Mouse (Mus musculus) sigmoid colon, adult 10 weeks (tissue): Measurements from ENCODE around the gene Pcnt. TPM values are rescaled to one million over a fixed set of nuclear protein-coding genes. Genes with fewer than 3 reads are reported as not detected.

ENCODE experiments used
- polyA plus RNA-seq: library from polyadenylated mRNA; stranded (reverse); fragments of 350-450 nt; fragmentation: Illumina TruSeq; extraction: RNeasy Lipid Tissue Mini Kit (QIAGEN cat#74804); gene quantifications from one replicate; pipeline ENCODE4 v1.2.3, GENCODE M21; 2014; ENCODE audit warnings: low read depth, low replicate concordance

The Pcnt gene
- polyA plus RNA-seq: 13.2 TPM

GRCm38 (mm10) chr10:76442178-76443088 is at the start of gene Pcnt:
Gene Pcnt, minus strand, starts transcription at chr10:76442786.

GRCm38 (mm10) chr10:76468203-76469162 is 25.9 kb upstream of the Pcnt start, which contains the start of the genes Mcm3ap and Ybey:
Gene Mcm3ap, plus strand, starts transcription at chr10:76468927.
Gene Ybey, minus strand, starts transcription at chr10:76469114.

DNA sequence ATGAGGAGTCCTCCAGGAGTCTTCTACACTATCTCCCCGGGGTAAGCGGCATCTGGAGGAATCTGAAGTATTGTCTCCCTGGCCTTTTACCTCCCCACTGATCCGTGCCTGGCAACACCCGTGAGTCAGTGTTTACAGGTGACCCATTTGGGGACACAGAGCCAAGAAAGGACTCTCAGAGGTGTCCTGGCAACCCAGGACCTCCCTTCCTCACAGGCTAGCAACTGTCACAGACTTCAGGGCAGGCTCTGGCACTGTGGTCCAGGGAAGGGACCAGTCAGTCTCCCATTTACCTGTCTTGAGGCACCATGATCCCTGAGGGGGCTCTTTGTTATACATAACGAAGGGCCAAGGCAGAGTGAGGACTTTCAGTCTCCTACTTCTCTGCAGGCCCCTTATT is 6.3 kb upstream of the Pcnt start, which contains the start of gene 2610028H24Rik:
Gene 2610028H24Rik, plus strand, starts transcription at position 231 of the 400 bp plus-strand sequence.

DNA sequence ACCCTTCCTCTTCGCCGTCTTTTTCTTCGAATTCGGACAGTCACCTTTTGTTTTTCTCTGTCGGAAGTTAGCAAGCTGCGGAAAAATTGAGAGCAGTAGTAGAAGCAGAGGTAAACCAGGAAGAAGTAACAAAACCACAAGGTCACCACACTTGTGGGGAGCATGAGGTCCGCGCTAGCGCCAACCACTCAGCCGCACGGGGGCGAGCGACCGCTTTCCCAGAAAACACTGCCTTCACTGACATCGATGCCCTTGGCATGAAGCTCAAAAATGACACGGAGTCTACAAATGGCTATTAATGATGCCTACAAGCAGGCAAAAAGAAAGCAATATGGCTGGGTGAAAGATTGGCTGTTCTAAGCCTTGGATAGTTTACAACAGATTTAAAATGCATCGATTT is 2.3 kb downstream of the Pcnt start, which contains the start of gene AC141477.1:
Gene AC141477.1, minus strand, starts transcription at position 164 of the 400 bp plus-strand sequence.

GRCm38 (mm10) chr10:76344711-76345539 is 97.7 kb downstream of the Pcnt start, which contains the start of gene Dip2a:
Gene Dip2a, minus strand, starts transcription at chr10:76345291.

Other genes with a start within 250 kb of the Pcnt start
- gene Prmt2, start 204.9 kb downstream of the Pcnt start, polyA plus RNA-seq: 2.3 TPM
- 0.60 TPM for gene S100b, start 188.9 kb downstream of the Pcnt start, polyA plus RNA-seq
- 25.6 TPM for gene Dip2a, start 97.5 kb downstream of the Pcnt start, polyA plus RNA-seq
- not detected for gene AC141477.1, start 2.3 kb downstream of the Pcnt start, polyA plus RNA-seq
- gene 2610028H24Rik, start 6.3 kb upstream of the Pcnt start, polyA plus RNA-seq: not detected
- gene Mcm3ap, start 26.1 kb upstream of the Pcnt start, polyA plus RNA-seq: 11.0 TPM
- 1.8 TPM for gene Ybey, start 26.3 kb upstream of the Pcnt start, polyA plus RNA-seq
- 16.0 TPM for gene Lss, start 88.8 kb upstream of the Pcnt start, polyA plus RNA-seq
- gene Spatc1l, start 119.5 kb upstream of the Pcnt start, polyA plus RNA-seq: not detected
- not detected for gene Ftcd, start 132.9 kb upstream of the Pcnt start, polyA plus RNA-seq
- gene Col6a2, start 180.8 kb upstream of the Pcnt start, polyA plus RNA-seq: 7.6 TPM